Mouse (Mus musculus) kidney, adult 2 months (tissue): ENCODE measurements around the gene Slc39a11. TPM values are rescaled to one million over a fixed set of nuclear protein-coding genes. Genes with fewer than 3 reads are reported as not detected.

Source experiments
- DNase-seq: peaks from one replicate; pipeline ENCODE4 v3.0.0; 2021
- H3K27ac ChIP-seq: fragments of 200-500 bp; 2 replicates; pipeline ENCODE4 v1.5.1; 2012; ENCODE audit warnings: low read depth, low read length, control low read depth, inconsistent platforms; ENCODE audit not compliant: insufficient read depth
- H3K27me3 ChIP-seq: fragments of 200-500 bp; replicated peaks from 2 replicates; pipeline ENCODE4 v1.6.1; 2012; ENCODE audit warnings: mild to moderate bottlenecking, moderate library complexity, low read length, inconsistent platforms; ENCODE audit not compliant: control insufficient read depth, insufficient read depth
- H3K36me3 ChIP-seq: fragments of 200-500 bp; 2 replicates; pipeline ENCODE4 v1.6.1; 2012; ENCODE audit warnings: mild to moderate bottlenecking, moderate library complexity, low read length, inconsistent platforms; ENCODE audit not compliant: control insufficient read depth, insufficient read depth
- H3K4me1 ChIP-seq: fragments of 200-500 bp; 2 replicates; pipeline ENCODE4 v1.6.1; 2011; ENCODE audit warnings: low read length; ENCODE audit not compliant: control insufficient read depth, insufficient read depth
- H3K4me3 ChIP-seq: fragments of 200-500 bp; 2 replicates; pipeline ENCODE4 v1.5.1; 2011; ENCODE audit warnings: mild to moderate bottlenecking, low read depth, low read length, control low read depth; ENCODE audit not compliant: insufficient read depth
- CTCF ChIP-seq: fragments of 200-500 bp; conservative IDR thresholded peaks from 2 replicates; pipeline ENCODE4 v1.5.1; 2011; ENCODE audit warnings: low read depth, mild to moderate bottlenecking, control low read depth, low read length, moderate library complexity, mixed read lengths; ENCODE audit not compliant: insufficient read depth, insufficient read length
- POLR2A ChIP-seq: fragments of 200-500 bp; IDR thresholded peaks from one replicate; pipeline ENCODE4 v1.6.1; 2011; ENCODE audit warnings: low read depth, low read length, control low read depth
- WGBS: fragments of 180-500 bp; shearing (Covaris S2); methylation state at CpG from one replicate; pipeline ENCODE4 v1.1.7; 2018; 5-methylcytosine and 5-hydroxymethylcytosine counted together
- polyA plus RNA-seq: library from polyadenylated mRNA; depleted of rRNA; stranded (reverse); fragments of >200 nt; gene quantifications from 2 replicates; pipeline ENCODE4 v1.2.3, GENCODE M21; 2012

Slc39a11 gene
- polyA plus RNA-seq, 1 experiment = 24.5 TPM

DNA sequence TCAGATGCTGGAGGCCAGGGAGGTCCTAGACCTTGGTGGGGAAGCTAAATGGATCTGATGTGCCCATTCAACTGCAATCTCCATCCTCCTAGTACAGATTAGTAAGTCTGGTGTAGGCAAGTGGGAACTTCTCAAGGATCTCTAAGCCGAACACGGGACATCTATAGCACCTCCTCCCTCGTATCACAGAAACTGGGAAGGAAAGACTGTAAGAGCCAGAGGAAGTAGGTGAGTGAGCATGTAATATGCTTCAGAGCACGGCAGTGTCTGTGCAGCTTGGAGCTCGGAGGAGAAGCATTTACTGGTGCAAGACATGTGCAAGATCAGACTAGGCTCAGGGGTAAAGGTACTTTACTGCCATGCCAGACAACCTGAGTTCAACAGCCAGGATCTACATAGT lies 19.0 kb upstream of the Slc39a11 start:
- WGBS = 61% methylated on average over 5 of the region's 5 CpGs
- H3K4me3 ChIP-seq = no peak overlapping the region
- H3K27me3 ChIP-seq = no peaks in the 10 kb centered on the region
- H3K36me3 ChIP-seq = peaks cover 1% of the 10 kb centered on the region
- H3K27ac ChIP-seq = peak overlapping the region; percentile 32; the same call in 1 of the 2 replicates
- H3K4me1 ChIP-seq = peaks cover 23% of the 10 kb centered on the region
- TF ChIP-seq POLR2A = no peak
- TF ChIP-seq CTCF = no peak
- no peak for DNase-seq

- no peak for TF ChIP-seq POLR2A
- no peak for TF ChIP-seq CTCF
- no peak for DNase-seq
- H3K27ac ChIP-seq = peak overlapping the region; percentile 77
- no peak overlapping the region for H3K4me3 ChIP-seq
- H3K4me1 ChIP-seq = peaks cover 23% of the 10 kb centered on the region
- 43% methylated on average over 4 of the region's 4 CpGs for WGBS
- peaks cover 5% of the 10 kb centered on the region for H3K36me3 ChIP-seq
- no peaks in the 10 kb centered on the region for H3K27me3 ChIP-seq
Measured at GRCm38 (mm10) chr11:113667704-113668103, 17.8 kb upstream of the Slc39a11 start.

DNA sequence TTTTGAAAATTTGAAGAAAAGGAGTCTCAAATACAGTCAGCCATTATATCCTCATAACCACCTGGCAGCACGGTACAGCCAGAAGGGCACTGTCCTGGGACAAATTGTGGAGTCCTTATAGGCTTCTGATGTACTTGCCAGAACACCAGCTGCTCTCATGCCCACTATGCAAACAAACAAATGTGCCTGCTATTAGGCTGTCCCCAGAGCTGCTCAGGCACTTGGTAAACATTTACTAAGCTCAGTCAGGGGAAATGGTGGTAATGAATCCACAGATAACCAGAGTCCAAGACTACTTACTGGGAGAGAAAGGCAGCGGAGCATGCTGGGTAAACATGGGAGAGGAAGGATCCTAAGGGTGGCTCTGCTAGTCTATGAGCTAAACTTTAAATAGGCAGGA lies 17.2 kb upstream of the Slc39a11 start:
- WGBS = 32% methylated on average over 2 of the region's 2 CpGs
- TF ChIP-seq CTCF (no peak), POLR2A (no peak)
- Histone ChIP-seq H3K36me3 (peaks cover 5% of the 10 kb centered on the region), H3K4me3 (no peak overlapping the region), H3K27me3 (no peaks in the 10 kb centered on the region), H3K4me1 (peaks cover 23% of the 10 kb centered on the region), H3K27ac (peak overlapping the region; percentile 77)
- DNase-seq = peak; percentile 85

GRCm38 (mm10) chr11:113666648-113667047 lies 16.8 kb upstream of the Slc39a11 start:
- WGBS = 21% methylated on average over 10 of the region's 10 CpGs
- peaks cover 6% of the 10 kb centered on the region for H3K36me3 ChIP-seq
- H3K4me1 ChIP-seq = peaks cover 23% of the 10 kb centered on the region
- peak overlapping the region; percentile 77 for H3K27ac ChIP-seq
- peak; percentile 75 for DNase-seq
- H3K4me3 ChIP-seq = no peak overlapping the region
- no peaks in the 10 kb centered on the region for H3K27me3 ChIP-seq
- TF ChIP-seq CTCF = no peak
- no peak for TF ChIP-seq POLR2A

- H3K27ac ChIP-seq = peak overlapping the region; percentile 77; the same call in 1 of the 2 replicates
- peaks cover 6% of the 10 kb centered on the region for H3K36me3 ChIP-seq
- no peaks in the 10 kb centered on the region for H3K27me3 ChIP-seq
- no peak for DNase-seq
- H3K4me1 ChIP-seq = peaks cover 23% of the 10 kb centered on the region
- TF ChIP-seq POLR2A (no peak), CTCF (no peak)
- no peak overlapping the region for H3K4me3 ChIP-seq
- 47% methylated on average over 6 of the region's 6 CpGs for WGBS
Measured at GRCm38 (mm10) chr11:113666205-113666604, 16.3 kb upstream of the Slc39a11 start.

- Histone ChIP-seq H3K4me1 (peaks cover 24% of the 10 kb centered on the region), H3K36me3 (peaks cover 7% of the 10 kb centered on the region; the same call in 1 of the 2 replicates), H3K4me3 (no peak overlapping the region), H3K27me3 (no peaks in the 10 kb centered on the region), H3K27ac (no peak overlapping the region)
- TF ChIP-seq POLR2A (no peak), CTCF (no peak)
- no peak for DNase-seq
- WGBS = 57% methylated on average over 2 of the region's 2 CpGs
Measured at GRCm38 (mm10) chr11:113664279-113664678, 14.4 kb upstream of the Slc39a11 start.

- Histone ChIP-seq H3K27me3 (no peaks in the 10 kb centered on the region), H3K4me1 (peaks cover 13% of the 10 kb centered on the region; the same call in 1 of the 2 replicates), H3K4me3 (no peak overlapping the region), H3K36me3 (peaks cover 7% of the 10 kb centered on the region; the same call in 1 of the 2 replicates), H3K27ac (no peak overlapping the region)
- DNase-seq = no peak
- TF ChIP-seq CTCF = no peak
- TF ChIP-seq POLR2A = no peak
- 89% methylated on average over 18 of the region's 18 CpGs for WGBS
Measured at GRCm38 (mm10) chr11:113661835-113662351, 12.0 kb upstream of the Slc39a11 start.
